Mouse (Mus musculus) cerebellum, adult 9-10 months (tissue): ENCODE results near the gene Rnf157.

Experiments used
- DNase-seq: peaks from one replicate; pipeline ENCODE4 v3.0.0; 2022

Gene Rnf157

DNA sequence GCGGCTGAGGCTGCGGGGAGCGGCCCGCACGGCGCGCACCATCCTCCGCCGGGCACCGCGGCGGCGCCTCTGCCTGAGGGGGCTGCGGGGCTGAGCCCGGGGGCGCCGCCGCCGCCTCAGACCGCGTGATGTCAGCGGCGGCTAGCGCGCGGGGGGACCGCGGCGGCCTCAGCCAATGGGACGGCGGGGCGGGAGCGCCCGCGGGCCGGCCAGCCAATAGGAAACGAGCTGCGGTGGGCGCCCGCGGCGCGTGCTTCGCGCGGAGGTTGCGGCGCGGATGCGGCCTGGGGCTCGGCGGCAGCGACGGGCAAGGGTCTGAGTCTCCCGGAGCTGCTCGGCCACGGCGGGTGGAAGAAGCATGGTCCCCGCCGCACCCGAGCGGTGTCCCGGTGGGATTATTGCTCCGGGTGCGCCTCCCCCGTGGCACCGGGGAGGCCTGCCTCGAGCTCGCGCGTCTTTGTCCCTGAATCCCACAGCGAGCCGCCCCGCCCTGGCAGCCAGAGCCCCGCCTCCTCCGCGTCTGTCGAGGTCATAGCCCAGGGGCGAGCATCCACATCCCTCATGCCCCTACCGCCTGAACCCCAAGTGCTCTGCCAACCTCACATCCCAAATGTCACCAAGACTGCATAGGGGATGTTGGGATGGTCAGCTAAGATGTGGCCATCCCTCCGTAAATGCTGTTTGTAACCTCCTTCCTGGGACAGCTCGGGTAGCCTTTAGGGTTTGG is at the start of gene Rnf157:
Rnf157 (minus strand) TSS at position 129 of the 727 bp plus-strand sequence.
- DNase-seq: peak; percentile 74

DNA sequence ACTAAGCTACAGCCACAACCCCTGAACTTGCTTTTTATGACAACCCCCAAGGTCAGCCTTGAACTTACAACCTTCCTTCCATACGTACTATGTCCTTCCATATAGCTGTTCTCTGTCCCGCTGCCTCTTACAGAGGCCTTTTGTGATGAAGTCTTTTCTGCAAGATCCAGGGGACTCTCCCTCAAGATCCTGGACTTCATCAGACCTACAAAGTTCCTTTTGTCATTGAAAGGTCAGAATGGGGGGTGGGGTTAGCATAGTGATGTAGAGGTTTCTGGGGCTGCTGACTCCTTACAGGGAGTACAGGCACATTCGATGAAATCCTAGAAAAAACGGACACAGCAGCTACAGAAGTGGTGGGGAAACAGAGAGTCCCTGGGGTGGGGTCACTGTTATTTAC is 47.0 kb upstream of the Rnf157 start:
- DNase-seq: no peak

DNA sequence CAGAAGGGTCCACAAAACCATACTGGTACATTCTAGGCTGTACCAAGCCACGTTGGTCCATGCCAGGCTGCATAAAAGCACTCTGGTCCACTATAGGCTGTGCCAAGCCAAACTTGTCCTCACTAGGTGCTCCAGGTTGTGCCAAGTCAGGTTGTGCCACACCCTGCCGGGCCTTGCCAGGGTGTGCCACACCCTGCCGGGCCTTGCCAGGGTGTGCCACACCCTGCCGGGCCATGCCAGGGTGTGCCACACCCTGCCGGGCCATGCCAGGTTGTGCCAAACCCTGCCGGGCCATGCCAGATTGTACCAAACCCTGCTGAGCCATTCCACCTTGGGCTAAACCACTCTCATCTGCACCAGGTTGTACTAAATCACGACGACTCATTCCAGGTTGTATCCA is 43.4 kb upstream of the Rnf157 start:
- DNase-seq: no peak

DNA sequence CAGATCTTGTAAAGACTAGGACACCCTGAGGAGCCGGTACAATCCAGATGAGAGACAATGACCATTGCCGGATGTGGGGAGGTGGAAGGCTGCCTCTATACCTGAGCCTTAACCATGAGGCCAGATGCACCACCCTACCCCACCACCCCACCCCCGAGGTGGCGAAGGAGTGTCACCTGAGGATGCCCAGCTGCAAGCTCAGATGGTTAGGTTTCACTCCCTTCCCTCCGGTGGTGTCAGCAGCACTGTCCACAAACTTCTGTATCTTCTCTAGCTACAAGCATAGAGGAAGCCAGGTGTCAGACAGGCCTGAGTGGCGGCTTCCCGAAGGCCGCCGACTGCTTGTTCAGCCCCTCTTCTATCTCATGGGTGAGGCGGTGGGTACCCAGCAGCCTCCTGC is 41.1 kb upstream of the Rnf157 start:
- DNase-seq: no peak

DNA sequence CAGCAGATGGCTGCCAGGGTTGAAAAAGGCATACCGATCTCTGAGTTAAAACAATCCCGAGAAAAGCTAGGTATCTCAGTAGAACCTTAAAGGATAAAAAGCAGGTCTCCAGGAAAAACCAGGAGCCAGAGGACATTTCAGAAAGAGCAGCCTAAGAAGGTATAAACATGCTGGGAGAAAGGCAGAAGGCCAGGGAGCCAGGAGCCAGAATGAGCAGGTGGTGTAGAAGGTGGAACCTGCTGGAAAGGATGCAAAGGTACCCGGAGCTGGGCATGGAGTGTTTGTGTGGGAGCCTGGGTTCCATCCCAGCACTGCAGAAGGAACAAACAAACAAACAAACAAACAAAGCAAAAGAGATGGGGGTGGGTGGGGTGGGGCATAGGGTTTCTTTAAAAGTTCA is 36.5 kb upstream of the Rnf157 start:
- DNase-seq: no peak

DNA sequence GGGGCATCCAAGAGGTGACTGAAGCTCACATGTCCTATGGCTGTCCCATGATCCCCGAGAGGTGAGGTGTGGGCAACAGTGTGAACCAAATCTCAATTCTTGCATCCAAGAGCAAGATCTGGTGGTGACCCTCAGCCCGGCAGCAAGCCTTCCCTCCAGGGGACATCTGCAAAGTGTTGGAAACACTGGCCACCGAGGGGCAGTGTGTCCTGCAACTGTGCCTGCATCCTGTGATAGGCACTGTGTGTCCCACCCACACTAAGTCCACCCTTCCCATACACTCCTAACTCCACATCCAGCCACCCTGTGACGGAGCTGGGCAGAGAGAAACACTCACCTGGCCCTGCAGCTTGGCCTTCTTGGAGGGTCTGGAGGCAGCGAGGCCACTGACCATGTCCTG is 35.0 kb upstream of the Rnf157 start:
- DNase-seq: no peak

DNA sequence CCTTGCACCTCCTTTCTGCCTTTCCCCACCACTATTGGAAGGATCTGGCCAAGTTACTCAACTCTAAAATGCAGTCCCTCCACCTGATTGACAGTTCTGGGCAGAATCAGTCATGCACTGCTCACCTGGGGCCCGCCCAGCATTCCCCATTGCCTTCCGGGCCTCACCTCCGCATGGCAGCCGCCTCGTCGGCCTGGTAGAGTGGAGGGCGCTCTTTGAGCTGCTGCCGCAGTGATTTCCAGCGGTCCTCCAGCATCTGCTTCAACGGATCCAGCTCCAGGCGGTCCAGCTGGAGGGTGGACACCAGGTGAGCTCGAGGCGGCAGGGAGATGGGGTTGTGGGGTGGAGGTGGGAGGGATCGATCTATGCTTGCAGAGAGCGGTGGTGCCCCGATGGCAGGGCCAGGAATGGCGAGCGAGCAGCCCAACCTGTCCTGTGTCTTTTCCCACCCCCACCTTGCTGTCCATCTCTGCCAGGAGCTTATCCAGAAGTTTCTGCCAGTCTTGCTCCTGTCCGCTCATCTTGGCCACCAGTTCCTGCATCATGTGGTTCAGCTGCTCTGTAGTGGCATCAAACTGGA is 33.6 kb upstream of the Rnf157 start:
- no peak for DNase-seq

DNA sequence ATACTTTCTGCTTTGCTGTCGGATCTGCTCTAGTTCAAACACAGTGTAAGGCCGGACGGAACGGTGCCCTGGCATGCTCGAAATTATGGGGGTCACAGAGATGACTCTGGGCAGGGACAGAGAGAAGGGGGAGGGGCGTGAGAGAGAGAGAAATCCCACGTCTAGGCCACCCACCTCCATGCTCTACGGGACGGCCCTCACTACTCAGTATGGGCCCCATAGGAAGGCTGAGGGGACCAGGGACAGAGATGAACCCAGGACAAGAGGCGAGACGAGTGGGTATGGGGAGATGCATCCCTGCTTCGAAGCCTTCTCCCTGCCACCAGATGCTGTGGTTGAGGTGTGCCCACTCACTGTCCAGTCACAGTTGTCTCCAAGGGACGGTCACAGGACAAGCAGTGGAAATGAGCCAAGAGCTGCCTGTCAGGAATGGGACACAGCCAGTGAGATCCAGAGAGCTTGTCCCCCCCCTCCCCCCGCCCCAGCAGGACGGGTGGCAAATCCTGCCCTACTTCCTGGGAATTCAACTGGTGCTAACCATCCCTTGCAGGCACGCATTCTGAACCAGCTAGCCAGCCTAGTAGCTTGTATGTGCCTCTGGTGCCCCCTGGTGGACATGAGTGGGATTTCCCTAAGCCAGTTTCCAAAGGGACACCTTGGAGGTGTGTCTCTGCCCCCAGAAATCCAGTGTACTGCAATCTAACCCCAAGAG is 32.9 kb upstream of the Rnf157 start:
- DNase-seq: peak; percentile 94

DNA sequence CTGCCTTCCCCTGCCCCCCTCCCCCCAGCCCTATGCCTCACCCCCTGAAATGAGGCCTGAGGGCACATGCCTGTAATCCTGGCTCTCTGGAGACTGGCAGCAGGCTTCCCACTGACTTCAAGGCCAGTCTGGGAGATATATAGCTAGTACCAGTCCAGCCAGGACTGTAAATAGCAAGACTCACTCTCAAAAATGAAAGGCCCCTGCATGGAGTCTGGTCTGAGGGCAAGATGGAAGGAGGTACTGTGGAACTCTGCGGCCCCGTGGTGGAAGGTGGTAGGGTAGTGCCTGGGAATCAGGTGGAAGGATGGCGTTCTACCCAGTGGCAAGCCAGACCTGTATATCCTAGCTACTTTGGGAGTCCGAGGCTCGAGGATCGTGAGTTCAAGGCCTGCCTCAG is 31.1 kb upstream of the Rnf157 start:
- DNase-seq: no peak

DNA sequence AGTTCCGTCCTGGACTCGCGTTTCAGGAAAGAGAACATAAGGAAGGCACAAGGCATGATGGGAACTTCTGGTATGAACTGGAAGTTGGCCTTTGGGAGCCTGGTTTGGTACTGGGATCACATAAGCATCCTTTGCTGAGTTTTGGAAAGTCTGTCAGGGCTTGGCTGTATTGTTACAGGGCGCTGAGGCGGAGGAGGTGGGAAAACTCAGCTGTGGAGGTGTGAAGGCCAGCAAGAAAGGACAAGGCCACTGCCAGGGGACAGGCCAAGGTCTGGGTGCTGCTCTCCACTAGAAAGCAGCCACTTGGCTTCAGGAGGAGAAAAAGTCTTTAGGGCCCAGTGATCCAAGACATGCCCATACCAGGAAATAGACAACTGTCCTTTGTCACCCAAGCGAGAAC is 30.5 kb upstream of the Rnf157 start:
- DNase-seq: no peak

DNA sequence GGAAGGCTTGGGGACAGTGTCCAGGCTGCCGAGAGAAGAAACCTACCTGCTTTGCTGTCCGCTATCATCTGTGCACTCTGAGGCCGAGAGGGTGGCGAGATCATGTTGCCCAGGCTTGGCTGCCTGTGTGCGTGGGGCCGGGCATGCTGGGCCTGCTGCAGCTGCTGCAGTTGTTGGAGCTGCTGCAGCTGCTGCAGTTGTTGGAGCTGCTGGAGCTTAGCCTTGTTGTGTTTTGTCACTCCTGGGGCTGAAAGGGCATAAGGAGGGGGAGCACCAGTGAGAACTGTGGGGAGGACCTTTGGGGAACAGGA is 30.0 kb upstream of the Rnf157 start:
- no peak for DNase-seq

DNA sequence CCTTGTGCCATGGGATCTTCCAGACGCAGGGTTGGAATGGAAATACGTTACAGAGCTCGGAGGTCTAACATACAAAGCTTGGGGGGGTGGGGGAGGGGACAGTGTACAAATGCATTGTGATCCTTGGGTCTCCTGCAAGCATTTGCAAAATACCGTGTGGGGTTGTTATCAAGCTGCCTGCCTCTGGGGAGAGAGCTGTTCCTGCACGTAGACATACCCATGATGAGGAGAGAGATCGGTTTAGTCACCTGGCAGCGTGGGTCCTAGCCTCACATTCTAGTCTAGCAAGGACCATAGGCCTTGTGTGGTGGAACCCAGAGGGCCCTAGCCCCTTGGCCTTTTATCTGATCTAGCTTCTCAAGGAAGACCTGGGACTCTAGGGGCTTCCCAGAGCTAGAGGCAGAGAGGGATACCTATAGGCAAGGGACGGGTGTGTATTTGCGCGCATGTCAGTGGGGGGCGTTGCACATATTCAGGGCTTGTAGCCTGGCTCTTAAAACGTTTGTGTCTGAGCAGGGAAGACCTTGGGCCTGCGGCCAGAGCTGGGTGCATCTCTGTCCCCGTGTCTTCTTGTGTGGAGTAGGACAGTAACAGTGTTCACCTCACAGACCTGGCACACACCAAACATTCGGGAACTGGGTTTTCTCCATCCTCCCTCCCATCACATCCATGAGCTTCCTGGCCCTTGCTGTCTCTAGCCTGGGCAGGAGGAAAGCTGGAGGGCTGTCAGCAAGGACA is 29.5 kb upstream of the Rnf157 start:
- no peak for DNase-seq

DNA sequence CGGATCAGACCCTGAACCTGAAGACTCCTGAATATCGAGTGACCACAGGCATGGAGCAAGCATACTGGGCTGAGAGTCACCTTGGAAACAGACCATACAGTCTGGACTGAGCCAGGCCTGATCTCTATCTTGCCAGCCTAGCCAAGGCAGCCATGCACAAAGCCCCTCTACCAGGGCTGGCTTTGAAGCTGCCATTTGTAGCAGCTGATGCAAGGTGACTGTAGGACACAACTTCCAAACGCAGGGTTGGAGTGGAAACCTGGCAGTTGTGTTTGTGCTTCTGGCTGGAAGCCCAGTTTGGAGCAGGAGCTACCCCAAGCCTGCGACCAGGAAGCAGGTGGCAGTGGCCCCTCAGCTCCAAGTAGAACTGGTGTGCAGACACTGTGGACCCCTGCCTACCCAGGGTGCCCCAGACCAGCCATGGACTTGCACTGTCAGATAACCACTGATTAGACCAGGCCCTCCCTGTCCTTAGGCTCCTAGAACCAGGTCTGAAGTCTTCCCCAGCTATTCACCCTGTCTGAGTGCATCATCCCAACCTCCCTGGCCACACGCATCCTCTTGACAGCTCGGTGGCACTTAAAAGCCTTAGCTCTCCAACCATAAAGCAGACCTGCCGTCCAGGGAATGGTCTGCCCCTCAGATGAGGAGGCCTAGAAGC is 27.7 kb upstream of the Rnf157 start:
- DNase-seq: no peak

DNA sequence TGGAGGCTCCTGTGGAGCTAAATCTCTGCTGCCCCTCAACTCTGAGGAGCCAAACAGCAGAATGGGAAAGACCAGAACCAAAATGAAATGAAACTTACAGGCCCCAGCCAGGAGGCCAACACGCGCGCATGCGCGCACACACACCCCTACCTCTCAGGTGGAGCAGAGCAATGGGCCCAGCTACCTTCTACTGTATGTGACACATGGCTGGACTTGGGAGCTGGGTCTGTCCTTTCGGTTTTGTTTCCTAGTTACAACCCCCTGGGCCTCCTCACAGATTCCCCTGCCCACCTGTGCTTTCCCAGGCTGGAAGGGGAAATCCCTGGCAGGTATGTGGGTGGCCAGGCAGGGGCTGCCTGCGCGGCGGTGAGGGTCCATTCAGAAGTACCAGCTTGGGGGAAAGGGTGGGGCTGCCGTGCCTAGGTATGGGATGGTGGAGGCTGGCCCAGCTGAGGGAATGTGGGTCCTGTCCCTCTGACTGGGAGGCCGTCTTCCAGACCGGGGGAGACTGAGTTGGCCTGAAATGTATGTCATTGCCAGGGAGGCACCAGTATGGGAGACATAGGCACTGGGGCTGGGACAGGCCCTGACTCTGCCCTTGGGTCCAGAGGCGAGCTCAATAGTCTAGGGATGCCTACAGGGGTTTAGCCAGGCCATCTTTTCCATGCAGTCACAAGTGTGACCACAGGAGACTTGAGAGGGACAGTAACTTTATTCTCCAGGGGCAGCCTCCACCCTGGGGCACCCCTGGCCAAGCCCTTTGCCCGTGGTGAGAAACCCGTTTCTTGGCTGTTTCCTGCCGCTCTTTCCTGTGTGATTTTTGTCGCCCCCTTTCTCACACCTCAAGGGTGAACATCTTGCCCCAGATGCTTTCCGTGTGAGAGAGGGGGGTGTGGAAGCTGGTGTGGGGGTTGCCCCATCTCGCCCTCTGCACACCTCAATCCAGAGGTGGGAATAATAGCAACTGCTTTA is 26.7 kb upstream of the Rnf157 start:
- no peak for DNase-seq

DNA sequence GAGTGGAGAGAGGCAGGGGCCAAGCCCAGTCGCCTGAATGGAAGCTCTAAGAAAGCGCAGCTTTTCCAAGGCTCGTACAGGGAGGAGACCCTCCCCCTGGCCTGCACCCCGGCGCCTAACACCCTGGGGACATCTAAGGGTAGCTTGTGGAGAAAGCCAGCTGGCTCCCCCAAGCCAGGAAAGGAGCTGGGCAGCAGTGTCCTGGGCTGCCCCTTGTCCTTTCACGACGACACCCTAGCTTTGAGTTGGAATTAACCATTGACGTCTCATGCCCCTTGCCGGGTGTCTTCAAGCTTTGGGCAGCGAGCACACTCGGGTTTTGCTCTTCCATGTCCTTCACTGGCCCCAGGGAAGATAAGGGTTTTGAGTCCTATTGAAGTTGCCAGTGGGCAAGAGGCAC is 24.7 kb upstream of the Rnf157 start:
- DNase-seq: no peak

DNA sequence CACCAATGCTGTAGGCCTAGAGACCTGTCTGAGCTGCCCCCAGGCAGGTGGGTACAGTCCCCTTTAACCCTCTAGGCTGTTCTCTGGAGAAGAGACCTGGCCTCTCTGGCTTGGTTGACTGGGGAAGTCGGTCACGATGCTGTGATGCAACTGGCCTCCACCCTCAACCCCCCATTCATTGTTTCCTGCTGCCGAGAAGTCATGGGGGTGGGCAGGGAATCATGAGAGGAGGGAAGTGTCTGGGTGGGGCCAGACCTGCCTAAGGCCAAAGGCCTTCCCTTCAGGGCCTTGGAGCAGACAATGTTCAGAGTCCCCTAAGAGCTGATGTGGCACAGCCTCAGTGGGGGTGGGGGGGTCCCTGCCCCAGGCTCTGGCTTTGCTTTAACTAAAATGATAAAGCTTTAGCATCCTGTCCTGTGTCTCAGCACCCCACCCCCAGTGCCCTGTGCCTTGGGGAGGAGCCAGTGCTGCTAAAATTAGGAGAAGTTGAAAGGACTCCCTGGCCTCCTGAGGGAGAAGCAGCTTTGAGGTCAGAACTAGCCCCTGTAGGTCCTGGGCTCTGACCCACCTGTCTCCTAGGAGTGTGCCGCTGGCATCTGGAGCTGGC is 24.0 kb upstream of the Rnf157 start:
- DNase-seq: no peak

DNA sequence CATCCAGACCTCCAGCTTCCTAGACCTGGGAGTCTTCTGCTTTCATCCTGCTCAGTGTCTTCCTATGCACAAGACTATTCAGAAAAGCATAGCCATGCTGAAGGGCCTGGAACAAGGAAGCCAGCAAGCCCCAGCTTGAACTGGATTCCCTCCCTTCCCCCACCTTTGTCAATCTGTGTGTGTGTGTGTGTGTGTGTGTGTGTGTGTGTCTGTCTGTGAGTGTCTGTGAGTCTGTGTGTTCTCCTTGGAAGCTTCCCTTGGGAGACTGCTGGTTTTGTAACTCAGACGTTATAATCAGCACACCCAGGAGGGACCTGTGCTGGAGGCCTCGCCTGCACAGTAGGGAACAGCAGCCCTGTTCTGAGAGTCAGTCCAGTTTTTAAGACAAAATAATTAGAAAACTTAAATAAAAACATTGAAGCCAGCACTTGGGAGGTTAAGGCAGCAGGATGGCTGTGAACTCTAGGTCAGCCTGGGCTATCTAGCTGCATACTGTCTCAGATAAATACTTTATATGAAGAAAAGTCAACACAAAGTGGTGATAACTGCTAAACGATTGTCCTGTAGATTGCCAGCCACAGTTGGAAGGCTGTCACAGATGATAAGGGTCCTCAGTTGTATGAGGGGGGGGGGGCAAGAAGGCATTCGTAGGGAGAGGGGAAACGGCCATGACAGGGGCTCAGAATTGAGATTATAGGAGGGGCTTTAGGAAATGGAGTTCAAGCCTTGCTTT is 23.3 kb upstream of the Rnf157 start:
- no peak for DNase-seq

DNA sequence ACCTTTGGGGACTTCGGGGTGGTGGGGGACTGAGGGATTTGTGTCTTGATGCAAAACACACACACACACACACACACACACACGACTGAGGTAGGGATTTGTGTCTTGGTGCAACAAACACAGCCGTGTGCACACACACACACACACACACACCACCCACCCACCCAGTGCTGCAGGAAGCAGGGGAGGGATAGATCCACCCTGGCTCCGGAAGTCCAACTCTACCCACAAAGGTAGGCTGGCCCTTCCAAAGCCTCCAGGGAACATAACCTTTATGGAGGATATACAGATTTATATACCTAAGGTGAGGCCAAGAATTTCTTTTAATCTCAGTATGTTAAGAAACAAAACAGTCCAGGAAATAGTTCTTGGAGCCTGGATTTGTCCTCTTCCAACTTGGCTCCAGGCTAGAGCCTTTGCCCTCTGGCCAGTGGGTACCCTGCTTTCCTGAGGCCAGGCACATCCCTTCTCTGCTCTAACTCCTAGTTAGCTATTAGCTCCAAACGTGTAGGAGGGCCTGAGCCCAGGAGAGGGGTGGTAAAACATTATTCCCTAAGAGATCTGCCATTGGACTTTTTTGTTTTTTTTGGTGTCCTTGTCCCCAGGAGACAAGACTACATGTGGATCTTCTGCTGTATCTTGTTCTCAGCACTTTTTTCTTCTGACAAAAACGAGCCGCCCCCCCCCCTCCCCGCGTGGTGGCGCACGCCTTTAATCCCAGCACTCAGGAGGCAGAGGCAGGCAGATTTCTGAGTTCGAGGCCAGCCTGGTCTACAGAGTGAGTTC is 22.3 kb upstream of the Rnf157 start:
- no peak for DNase-seq

DNA sequence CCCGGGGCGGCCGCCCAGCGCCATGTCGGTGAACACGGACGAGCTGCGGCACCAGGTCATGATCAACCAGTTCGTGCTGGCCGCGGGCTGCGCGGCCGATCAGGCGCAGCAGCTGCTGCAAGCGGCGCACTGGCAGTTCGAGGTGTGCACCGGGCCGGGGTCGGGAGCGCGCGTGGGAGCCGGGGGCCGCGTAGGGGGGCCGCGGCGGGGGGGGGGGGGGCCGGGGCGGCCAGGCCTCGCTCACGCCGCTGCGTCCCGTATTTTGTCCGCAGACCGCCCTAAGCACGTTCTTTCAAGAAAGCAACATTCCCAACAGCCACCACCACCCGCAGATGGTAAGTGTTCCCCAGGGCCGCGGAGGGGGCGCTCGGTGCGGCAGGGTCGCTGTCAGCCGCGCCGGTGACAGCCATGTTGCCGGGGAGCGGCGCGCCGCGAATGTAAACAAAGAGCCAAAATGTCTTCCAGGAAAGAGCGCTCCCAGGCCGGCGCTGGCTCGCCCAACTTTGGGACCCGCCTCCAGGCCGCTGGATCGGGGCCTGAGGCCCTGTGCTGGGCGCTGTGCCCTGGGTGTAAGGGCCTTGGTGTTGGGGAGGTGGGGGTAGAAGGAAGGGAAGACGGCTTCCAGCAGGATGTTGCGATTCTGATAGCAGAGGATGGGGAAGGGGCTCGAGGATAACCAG is 21.6 kb upstream of the Rnf157 start:
- peak; percentile 50 for DNase-seq
